Mouse (Mus musculus) heart, embryonic 12.5 days (tissue): ENCODE results near the gene Zdhhc21. TPM values are rescaled to one million over a fixed set of nuclear protein-coding genes. Genes with fewer than 3 reads are reported as not detected.

Experiments used
- ATAC-seq: fragments of 200-750 bp; cut with Nextera tagmentation; 2 replicates; pipeline ENCODE4 v1.8.0; 2017; ENCODE audit warnings: moderate TSS enrichment, moderate library complexity; ENCODE audit not compliant: insufficient number of reproducible peaks, low FRiP score
- H3K27ac ChIP-seq: fragments of 300-500 bp; sonication (generic); 2 replicates; pipeline ENCODE4 v1.5.1; 2016; ENCODE audit warnings: mild to moderate bottlenecking, moderate library complexity; ENCODE audit not compliant: poor library complexity, severe bottlenecking
- H3K27me3 ChIP-seq: fragments of 300-500 bp; sonication (generic); replicated peaks from 2 replicates; pipeline ENCODE4 v1.6.1; 2016; ENCODE audit warnings: mild to moderate bottlenecking, moderate library complexity
- H3K36me3 ChIP-seq: fragments of 300-500 bp; sonication (generic); 2 replicates; pipeline ENCODE4 v1.6.1; 2016; ENCODE audit warnings: mild to moderate bottlenecking, moderate library complexity
- H3K4me1 ChIP-seq: fragments of 300-500 bp; sonication (generic); replicated peaks from 2 replicates; pipeline ENCODE4 v1.6.1; 2016; ENCODE audit warnings: mild to moderate bottlenecking
- H3K4me2 ChIP-seq: fragments of 300-500 bp; sonication (generic); 2 replicates; pipeline ENCODE4 v1.6.1; 2016; ENCODE audit warnings: mild to moderate bottlenecking, moderate library complexity
- H3K4me3 ChIP-seq: fragments of 300-500 bp; sonication (generic); 2 replicates; pipeline ENCODE4 v1.5.1; 2016; ENCODE audit warnings: mild to moderate bottlenecking
- H3K9ac ChIP-seq: fragments of 300-500 bp; sonication (generic); 2 replicates; pipeline ENCODE4 v1.6.1; 2016; ENCODE audit warnings: mild to moderate bottlenecking, moderate library complexity
- H3K9me3 ChIP-seq: fragments of 300-500 bp; sonication (generic); replicated peaks from 2 replicates; pipeline ENCODE4 v1.6.1; 2016; ENCODE audit warnings: mild to moderate bottlenecking, moderate library complexity
- WGBS: fragments of 180-500 bp; shearing (Covaris S2); methylation state at CpG from one replicate; pipeline ENCODE4 v1.1.7; 2016; 5-methylcytosine and 5-hydroxymethylcytosine counted together
- polyA plus RNA-seq: library from polyadenylated mRNA; unstranded; fragments of >200 nt; fragmentation: Nextera tagmentation; extraction: Ambion mirVana; gene quantifications from 2 replicates; pipeline ENCODE4 v1.2.1, GENCODE M21; 2016

Zdhhc21 gene
- polyA plus RNA-seq, 1 experiment from 2014 or later = 16.6 TPM

- 81% methylated on average over 5 of the region's 5 CpGs for WGBS
Observed at GRCm38 (mm10) chr4:82817833-82818232, 41.9 kb downstream of the Zdhhc21 start.

GRCm38 (mm10) chr4:82816351-82816750, 43.4 kb downstream of the Zdhhc21 start:
- Histone ChIP-seq H3K36me3 (peaks cover 7% of the 10 kb centered on the region; the same call in 1 of the 2 replicates), H3K9me3 (no peaks in the 10 kb centered on the region), H3K9ac (no peak overlapping the region), H3K4me2 (no peak overlapping the region), H3K4me3 (no peak overlapping the region), H3K27me3 (no peaks in the 10 kb centered on the region), H3K4me1 (peaks cover 17% of the 10 kb centered on the region), H3K27ac (no peak overlapping the region)
- no peak for ATAC-seq
- WGBS = 84% methylated on average over 8 of the region's 8 CpGs

More at GRCm38 (mm10) chr4:82817833-82818232, 41.9 kb downstream of the Zdhhc21 start:
- Histone ChIP-seq H3K9ac (no peak overlapping the region), H3K9me3 (no peaks in the 10 kb centered on the region), H3K4me1 (peaks cover 17% of the 10 kb centered on the region), H3K27ac (no peak overlapping the region), H3K27me3 (no peaks in the 10 kb centered on the region), H3K4me3 (no peak overlapping the region), H3K4me2 (no peak overlapping the region), H3K36me3 (peaks cover 11% of the 10 kb centered on the region; the same call in 1 of the 2 replicates)
- ATAC-seq = no peak

- no peak for ATAC-seq
- Histone ChIP-seq H3K9ac (no peak overlapping the region), H3K4me2 (no peak overlapping the region)
Observed at GRCm38 (mm10) chr4:82815296-82815695, 44.5 kb downstream of the Zdhhc21 start.

GRCm38 (mm10) chr4:82813356-82813755, 46.4 kb downstream of the Zdhhc21 start:
- Histone ChIP-seq H3K27me3 (no peaks in the 10 kb centered on the region), H3K4me1 (peaks cover 15% of the 10 kb centered on the region), H3K9me3 (no peaks in the 10 kb centered on the region), H3K9ac (no peak overlapping the region), H3K4me3 (no peak overlapping the region), H3K36me3 (peaks cover 5% of the 10 kb centered on the region; the same call in 1 of the 2 replicates), H3K4me2 (no peak overlapping the region), H3K27ac (no peak overlapping the region)
- no peak for ATAC-seq
- WGBS = 70% methylated on average over 6 of the region's 6 CpGs

More at GRCm38 (mm10) chr4:82815296-82815695, 44.5 kb downstream of the Zdhhc21 start:
- Histone ChIP-seq H3K9me3 (no peaks in the 10 kb centered on the region), H3K4me1 (peaks cover 15% of the 10 kb centered on the region), H3K4me3 (no peak overlapping the region), H3K36me3 (peaks cover 7% of the 10 kb centered on the region; the same call in 1 of the 2 replicates), H3K27ac (no peak overlapping the region), H3K27me3 (no peaks in the 10 kb centered on the region)
- WGBS = 18% methylated on average over 4 of the region's 4 CpGs

GRCm38 (mm10) chr4:82807811-82808210, 51.9 kb downstream of the Zdhhc21 start:
- Histone ChIP-seq H3K4me2 (no peak overlapping the region), H3K4me3 (no peak overlapping the region), H3K9me3 (no peaks in the 10 kb centered on the region), H3K27me3 (no peaks in the 10 kb centered on the region), H3K4me1 (no peaks in the 10 kb centered on the region), H3K36me3 (peaks cover 8% of the 10 kb centered on the region), H3K9ac (no peak overlapping the region), H3K27ac (no peak overlapping the region)
- no peak for ATAC-seq
- 79% methylated on average over 10 of the region's 10 CpGs for WGBS

- Histone ChIP-seq H3K27ac (no peak overlapping the region), H3K4me1 (no peaks in the 10 kb centered on the region), H3K27me3 (no peaks in the 10 kb centered on the region), H3K4me2 (no peak overlapping the region), H3K9me3 (no peaks in the 10 kb centered on the region), H3K4me3 (no peak overlapping the region), H3K36me3 (peaks cover 8% of the 10 kb centered on the region), H3K9ac (no peak overlapping the region)
- 80% methylated on average over 10 of the region's 10 CpGs for WGBS
- ATAC-seq = no peak
Observed at GRCm38 (mm10) chr4:82806176-82806757, 53.5 kb downstream of the Zdhhc21 start.

GRCm38 (mm10) chr4:82804019-82804418, 55.7 kb downstream of the Zdhhc21 start:
- H3K9me3 ChIP-seq = no peaks in the 10 kb centered on the region
- no peak for ATAC-seq
- peaks cover 8% of the 10 kb centered on the region for H3K36me3 ChIP-seq
- no peaks in the 10 kb centered on the region for H3K4me1 ChIP-seq
- H3K27me3 ChIP-seq = no peaks in the 10 kb centered on the region
- WGBS = 24% methylated on average over 2 of the region's 2 CpGs
- no peak overlapping the region for H3K27ac ChIP-seq
- no peak overlapping the region for H3K4me3 ChIP-seq
- no peak overlapping the region for H3K9ac ChIP-seq
- H3K4me2 ChIP-seq = no peak overlapping the region

- Histone ChIP-seq H3K27me3 (no peaks in the 10 kb centered on the region), H3K27ac (no peak overlapping the region), H3K36me3 (peaks cover 5% of the 10 kb centered on the region), H3K9me3 (no peaks in the 10 kb centered on the region), H3K9ac (no peak overlapping the region), H3K4me3 (no peak overlapping the region), H3K4me1 (0 out of 2 replicates have a peak, but pooled peaks cover 3% of the 10 kb centered on the region), H3K4me2 (no peak overlapping the region)
- ATAC-seq = no peak
- WGBS = 85% methylated on average over 6 of the region's 6 CpGs
Observed at GRCm38 (mm10) chr4:82793608-82794007, 66.2 kb downstream of the Zdhhc21 start.

- H3K4me1 ChIP-seq = 0 out of 2 replicates have a peak, but pooled peaks cover 3% of the 10 kb centered on the region
- H3K36me3 ChIP-seq = peaks cover 4% of the 10 kb centered on the region
- ATAC-seq = no peak
- WGBS = 67% methylated on average over 5 of the region's 5 CpGs
- H3K9me3 ChIP-seq = no peaks in the 10 kb centered on the region
- no peak overlapping the region for H3K9ac ChIP-seq
- H3K27me3 ChIP-seq = no peaks in the 10 kb centered on the region
- no peak overlapping the region for H3K27ac ChIP-seq
- H3K4me3 ChIP-seq = no peak overlapping the region
- no peak overlapping the region for H3K4me2 ChIP-seq
Observed at GRCm38 (mm10) chr4:82792906-82793580, 66.7 kb downstream of the Zdhhc21 start.

- Histone ChIP-seq H3K27me3 (no peaks in the 10 kb centered on the region), H3K4me3 (no peak overlapping the region), H3K27ac (no peak overlapping the region), H3K9ac (no peak overlapping the region), H3K36me3 (no peaks in the 10 kb centered on the region), H3K4me2 (no peak overlapping the region), H3K9me3 (no peaks in the 10 kb centered on the region), H3K4me1 (peaks cover 19% of the 10 kb centered on the region)
- WGBS = 84% methylated on average over 11 of the region's 11 CpGs
- no peak for ATAC-seq
Observed at GRCm38 (mm10) chr4:82765513-82766216, 94.1 kb downstream of the Zdhhc21 start.

- WGBS = 33% methylated on average over 5 of the region's 5 CpGs
- no peaks in the 10 kb centered on the region for H3K36me3 ChIP-seq
- no peak overlapping the region for H3K9ac ChIP-seq
- peaks cover 19% of the 10 kb centered on the region for H3K4me1 ChIP-seq
- no peaks in the 10 kb centered on the region for H3K27me3 ChIP-seq
- H3K27ac ChIP-seq = no peak overlapping the region
- H3K4me2 ChIP-seq = no peak overlapping the region
- H3K4me3 ChIP-seq = no peak overlapping the region
- no peak for ATAC-seq
- no peaks in the 10 kb centered on the region for H3K9me3 ChIP-seq
Observed at GRCm38 (mm10) chr4:82763586-82763985, 96.2 kb downstream of the Zdhhc21 start.
